Mouse (Mus musculus) G1E (cell line): ENCODE measurements around the gene Gpcpd1.

Source experiments
- CTCF ChIP-seq: IDR thresholded peaks from 2 replicates; pipeline ENCODE4 v1.5.1; 2012; ENCODE audit warnings: low read depth, low read length, inconsistent platforms, mixed read lengths
- GATA1 ChIP-seq: IDR thresholded peaks from 2 replicates; pipeline ENCODE4 v1.6.1; 2012; ENCODE audit warnings: borderline replicate concordance, low read length, inconsistent platforms, mixed read lengths
- POLR2AphosphoS5 ChIP-seq: IDR thresholded peaks from 2 replicates; pipeline ENCODE4 v1.6.1; 2012; ENCODE audit warnings: low read depth, low read length, inconsistent platforms; ENCODE audit not compliant: insufficient replicate concordance
- TAL1 ChIP-seq: conservative IDR thresholded peaks from 2 replicates; pipeline ENCODE4 v1.6.1; 2012; ENCODE audit warnings: low read depth, low read length, inconsistent platforms, mixed read lengths

DNA sequence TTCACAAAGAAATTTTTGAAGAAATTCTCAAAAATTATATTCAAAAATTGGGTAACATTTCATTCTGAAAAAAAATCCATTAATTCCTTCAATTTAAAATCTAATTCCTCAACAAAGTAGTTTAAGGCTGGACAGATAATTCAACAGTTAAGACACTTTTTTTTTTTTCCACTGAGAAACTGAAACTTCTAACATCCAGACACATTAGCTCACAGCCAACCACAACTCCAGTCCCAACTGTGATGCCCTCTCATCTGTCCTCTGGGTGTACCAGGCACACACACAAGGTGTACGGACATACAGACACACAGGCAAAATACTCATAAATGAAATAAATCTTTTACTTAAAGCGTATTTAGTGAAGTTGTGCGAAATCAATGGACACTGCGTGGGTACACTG is 25.7 kb downstream of the Gpcpd1 start:
- no peak for TF ChIP-seq CTCF
- TF ChIP-seq TAL1, result no peak
- no peak for TF ChIP-seq GATA1
- no peak for TF ChIP-seq POLR2AphosphoS5
